Mouse (Mus musculus) megakaryocyte, embryonic 14.5 days (primary cell): Measurements from ENCODE around the gene Ubn1.

Source experiments
- FLI1 ChIP-seq: IDR thresholded peaks from 2 replicates; pipeline ENCODE4 v1.6.1; 2012; ENCODE audit warnings: low read length, inconsistent platforms, mixed read lengths
- GATA1 ChIP-seq: IDR thresholded peaks from 3 replicates; pipeline ENCODE4 v1.6.1; 2012; ENCODE audit warnings: mixed read lengths, low read length, inconsistent platforms, borderline replicate concordance

GRCm38 (mm10) chr16:5035591-5035990 is 14.3 kb upstream of the Ubn1 start:
- no peak for TF ChIP-seq GATA1
- TF ChIP-seq FLI1, result no peak
